Mouse (Mus musculus): ENCODE measurements at regions not wholly inside any gene's neighbourhood (a gene's known extent, or its start where the extent isn't known, plus 50 kb on each side); places are given as distances from the start of the nearest gene placed in this dataset.

DNA sequence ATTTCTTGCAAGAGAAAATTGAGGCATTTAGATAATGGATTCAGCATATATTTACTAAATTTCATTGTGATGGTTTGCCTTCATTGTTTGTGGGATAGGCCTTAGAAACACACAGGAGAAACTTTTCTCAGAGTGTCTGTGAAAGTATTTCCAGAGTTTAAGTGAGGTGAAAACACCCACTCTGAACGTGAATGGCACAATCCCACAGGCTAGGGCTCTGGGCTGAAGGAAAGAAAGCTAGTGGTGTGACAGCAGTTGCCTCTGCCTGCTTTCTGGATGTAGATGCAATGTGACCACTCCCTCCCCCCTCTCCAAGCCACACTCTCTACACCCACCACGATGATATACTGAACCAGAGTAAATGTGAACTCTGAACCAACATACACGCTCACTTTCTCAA lies 672.4 kb upstream of the Tbl1xr1 start:
- Histone ChIP-seq H3K9me3 (no peaks in the 10 kb centered on the region), H3K4me2 (no peak overlapping the region), H3K27me3 (no peaks in the 10 kb centered on the region), H3K9ac (no peak overlapping the region), H3K4me3 (no peak overlapping the region), H3K4me1 (replicated peaks) (no peaks in the 10 kb centered on the region), H3K36me3 (no peaks in the 10 kb centered on the region), H3K27ac (replicated peaks) (no peak overlapping the region)
- 71% methylated on average over 3 of the region's 3 CpGs for WGBS
- no peak for ATAC-seq (ENCODE audit: low FRiP score, low read depth)

DNA sequence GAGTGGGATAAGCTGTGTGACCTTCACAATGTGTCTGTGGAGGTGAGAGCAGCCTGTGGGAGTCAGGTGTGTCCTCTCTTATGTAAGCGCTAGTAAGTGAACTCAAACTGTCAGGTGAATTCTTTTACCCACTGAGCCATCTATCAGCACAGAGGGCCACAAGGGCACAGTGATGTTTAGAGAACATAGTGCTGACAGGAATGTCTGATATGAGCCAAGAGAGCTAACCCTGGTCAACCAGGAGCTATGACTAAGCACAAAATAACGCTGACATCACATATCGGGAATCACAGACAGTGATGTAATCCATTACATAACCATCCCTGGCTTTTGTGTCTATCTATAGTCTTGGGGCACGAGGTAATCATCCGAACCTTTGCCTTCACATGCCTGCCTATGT lies 669.4 kb upstream of the Tbl1xr1 start:
- no peaks in the 10 kb centered on the region for H3K36me3 ChIP-seq
- no peak overlapping the region for H3K4me2 ChIP-seq
- no peaks in the 10 kb centered on the region for H3K9me3 ChIP-seq
- H3K27ac ChIP-seq (replicated peaks), result no peak overlapping the region
- H3K9ac ChIP-seq, result no peak overlapping the region
- no peaks in the 10 kb centered on the region for H3K4me1 ChIP-seq (replicated peaks)
- H3K27me3 ChIP-seq, result no peaks in the 10 kb centered on the region
- no peak for ATAC-seq (ENCODE audit: low FRiP score, low read depth)
- no peak overlapping the region for H3K4me3 ChIP-seq
- WGBS, result 92% methylated on average over 5 of the region's 5 CpGs

DNA sequence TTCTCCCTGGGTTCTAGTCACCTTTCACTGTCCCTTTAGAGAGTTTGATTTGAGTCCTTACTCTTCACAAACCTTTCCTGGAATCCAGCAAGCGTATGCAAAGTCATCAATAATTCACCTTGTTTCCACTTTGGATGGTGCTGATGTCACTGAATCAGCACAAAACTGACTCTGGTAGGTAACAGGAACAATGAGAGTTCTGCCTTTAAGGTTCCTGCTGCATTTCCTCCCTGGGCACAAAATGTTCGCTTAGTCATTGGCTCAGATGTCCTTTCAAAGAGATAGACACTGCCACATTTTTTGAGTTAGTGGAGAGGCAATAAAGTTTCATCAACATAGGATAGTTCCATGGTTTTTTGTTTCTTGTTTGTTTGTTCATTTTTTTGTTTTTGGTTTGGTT lies 664.4 kb upstream of the Tbl1xr1 start:
- H3K9ac ChIP-seq, result no peak overlapping the region
- no peak overlapping the region for H3K4me2 ChIP-seq
- 94% methylated on average over 2 of the region's 2 CpGs for WGBS
- H3K4me1 ChIP-seq (replicated peaks), result no peaks in the 10 kb centered on the region
- H3K4me3 ChIP-seq, result no peak overlapping the region
- ATAC-seq (ENCODE audit: low FRiP score, low read depth), result no peak
- H3K27me3 ChIP-seq, result no peaks in the 10 kb centered on the region
- no peaks in the 10 kb centered on the region for H3K36me3 ChIP-seq
- H3K27ac ChIP-seq (replicated peaks), result no peak overlapping the region
- H3K9me3 ChIP-seq, result no peaks in the 10 kb centered on the region

DNA sequence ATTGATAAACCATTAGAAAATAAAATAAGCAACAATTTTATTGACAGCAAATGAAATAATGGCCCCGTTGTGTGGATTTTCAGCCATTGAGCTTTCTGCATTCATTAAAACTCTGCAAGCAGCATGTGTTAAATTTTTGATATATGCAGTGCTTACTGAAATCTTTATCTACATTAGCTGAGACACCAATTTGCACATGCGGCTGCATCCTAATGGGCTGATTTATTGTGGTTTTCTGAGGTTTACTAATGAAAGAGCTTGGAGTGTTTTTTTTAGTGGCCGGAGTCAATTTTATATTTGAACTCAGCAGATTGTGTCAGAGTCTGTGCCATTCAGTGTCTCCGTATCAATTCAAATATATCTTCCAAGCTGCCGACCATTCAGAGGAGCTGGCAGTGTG lies 653.3 kb upstream of the Tbl1xr1 start:
- Histone ChIP-seq H3K4me3 (no peak overlapping the region), H3K36me3 (no peaks in the 10 kb centered on the region), H3K4me2 (no peak overlapping the region), H3K9ac (no peak overlapping the region), H3K27me3 (no peaks in the 10 kb centered on the region), H3K9me3 (no peaks in the 10 kb centered on the region), H3K27ac (replicated peaks) (no peak overlapping the region), H3K4me1 (replicated peaks) (peaks cover 19% of the 10 kb centered on the region; the same call in 1 of the 2 replicates)
- no peak for ATAC-seq (ENCODE audit: low FRiP score, low read depth)
- 39% methylated on average over 5 of the region's 5 CpGs for WGBS

DNA sequence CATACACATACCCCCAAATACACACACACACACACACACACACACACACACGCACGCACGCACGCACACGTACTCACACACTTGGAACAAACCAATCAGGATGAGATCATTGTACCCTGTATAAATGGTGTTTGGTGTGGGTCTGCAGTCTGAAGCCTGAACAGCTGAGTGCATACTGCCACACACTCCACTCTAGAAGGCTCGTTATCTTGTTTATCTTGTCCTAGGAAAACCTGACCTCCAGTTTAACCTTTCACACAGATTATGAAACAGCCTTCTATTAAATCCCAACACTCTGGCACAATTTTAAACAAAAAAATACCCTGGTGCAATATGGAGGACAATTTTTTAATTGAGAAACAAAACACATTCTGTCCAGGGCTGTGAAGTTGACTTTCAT lies 649.9 kb upstream of the Tbl1xr1 start:
- H3K4me3 ChIP-seq, result no peak overlapping the region
- no peaks in the 10 kb centered on the region for H3K9me3 ChIP-seq
- H3K4me1 ChIP-seq (replicated peaks), result peaks cover 19% of the 10 kb centered on the region; the same call in 1 of the 2 replicates
- 88% methylated on average over 6 of the region's 6 CpGs for WGBS
- no peak overlapping the region for H3K27ac ChIP-seq (replicated peaks)
- no peak overlapping the region for H3K9ac ChIP-seq
- ATAC-seq (ENCODE audit: low FRiP score, low read depth), result no peak
- no peaks in the 10 kb centered on the region for H3K27me3 ChIP-seq
- H3K4me2 ChIP-seq, result no peak overlapping the region
- H3K36me3 ChIP-seq, result no peaks in the 10 kb centered on the region

DNA sequence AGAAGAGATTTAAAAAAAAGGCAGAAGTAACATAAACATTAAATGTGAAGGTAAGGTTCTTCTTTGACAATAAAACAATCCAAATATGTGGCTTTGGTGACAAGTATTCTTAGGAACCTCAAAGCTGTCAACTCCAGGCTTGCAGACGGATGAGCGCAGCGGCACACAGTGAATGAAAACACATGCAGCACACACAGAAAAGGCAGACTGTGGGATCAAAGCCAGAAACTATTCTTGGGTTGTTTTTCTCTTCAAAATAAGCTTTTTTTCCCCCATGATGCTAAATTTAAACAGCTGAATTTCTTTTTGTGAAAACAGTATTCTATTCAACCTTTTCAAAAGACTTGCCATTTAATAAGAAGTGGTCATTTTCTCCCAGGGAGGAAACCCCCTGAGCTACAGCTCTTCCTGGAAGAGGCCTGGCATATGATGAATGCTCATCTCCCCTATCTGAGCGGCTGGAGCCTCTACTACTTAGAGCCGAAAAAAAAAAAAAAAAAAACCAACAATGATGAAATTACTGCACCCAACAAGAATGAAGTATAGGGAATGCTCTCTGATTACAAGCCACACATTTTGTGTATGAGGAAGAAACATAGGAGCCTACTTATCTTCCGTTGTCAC lies 648.9 kb upstream of the Tbl1xr1 start:
- Histone ChIP-seq H3K4me3 (no peak overlapping the region), H3K4me2 (no peak overlapping the region), H3K9ac (no peak overlapping the region), H3K9me3 (no peaks in the 10 kb centered on the region), H3K27me3 (no peaks in the 10 kb centered on the region), H3K27ac (replicated peaks) (no peak overlapping the region), H3K36me3 (no peaks in the 10 kb centered on the region), H3K4me1 (replicated peaks) (peaks cover 19% of the 10 kb centered on the region; the same call in 1 of the 2 replicates)
- 47% methylated on average over 6 of the region's 6 CpGs for WGBS
- ATAC-seq (ENCODE audit: low FRiP score, low read depth), result no peak

DNA sequence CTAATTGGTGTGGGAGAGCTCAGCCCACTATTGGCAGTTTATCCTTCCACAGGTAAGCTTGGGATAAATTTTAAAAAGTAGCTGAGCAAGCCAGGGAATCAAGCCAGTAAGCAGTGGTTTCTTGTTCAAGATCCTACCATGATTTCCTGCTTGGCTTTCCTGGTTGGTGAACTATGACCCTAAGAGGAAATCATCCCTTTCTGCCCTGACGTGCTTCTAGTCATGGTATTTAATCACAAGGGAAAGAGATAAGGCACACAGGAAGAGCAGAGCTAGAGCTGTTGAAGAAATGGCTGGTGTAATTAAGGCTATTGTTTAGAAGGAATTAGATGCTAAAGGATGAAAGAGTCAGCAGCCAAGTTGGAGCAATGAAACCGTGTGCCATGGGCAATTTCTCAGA lies 648.3 kb upstream of the Tbl1xr1 start:
- ATAC-seq (ENCODE audit: low FRiP score, low read depth), result no peak

DNA sequence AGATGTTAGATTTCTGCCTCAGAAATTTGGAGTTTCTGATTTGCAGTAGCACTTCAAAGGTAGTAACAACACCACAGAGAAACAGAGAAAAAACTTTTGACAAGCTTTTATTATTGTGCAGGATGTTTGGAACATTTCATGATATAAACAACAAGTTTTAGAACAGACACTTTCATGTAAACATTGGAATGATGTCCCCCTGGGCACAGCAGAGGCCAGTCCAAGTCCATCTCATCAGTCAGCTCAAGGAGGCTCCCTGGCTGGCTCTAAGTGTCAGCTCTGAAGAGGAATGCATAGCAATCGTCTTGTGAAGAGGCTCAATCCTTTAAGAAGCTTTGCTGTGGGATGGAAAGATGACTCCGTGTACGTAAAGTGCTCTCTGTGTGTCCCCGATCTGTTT lies 612.2 kb upstream of the Tbl1xr1 start:
- Histone ChIP-seq H3K27me3 (no peaks in the 10 kb centered on the region), H3K9ac (no peak overlapping the region), H3K9me3 (no peaks in the 10 kb centered on the region), H3K4me1 (replicated peaks) (peaks cover 6% of the 10 kb centered on the region), H3K4me2 (no peak overlapping the region), H3K4me3 (no peak overlapping the region), H3K36me3 (no peaks in the 10 kb centered on the region), H3K27ac (replicated peaks) (no peak overlapping the region)
- 61% methylated on average over 4 of the region's 4 CpGs for WGBS
- no peak for ATAC-seq (ENCODE audit: low FRiP score, low read depth)

More for the DNA sequence above, 648.3 kb upstream of the Tbl1xr1 start:
- 40% methylated on average over 2 of the region's 2 CpGs for WGBS
- Histone ChIP-seq H3K4me1 (replicated peaks) (peaks cover 16% of the 10 kb centered on the region; the same call in 1 of the 2 replicates), H3K9ac (no peak overlapping the region), H3K36me3 (no peaks in the 10 kb centered on the region), H3K27me3 (no peaks in the 10 kb centered on the region), H3K4me3 (no peak overlapping the region), H3K4me2 (no peak overlapping the region), H3K27ac (replicated peaks) (no peak overlapping the region), H3K9me3 (no peaks in the 10 kb centered on the region)

DNA sequence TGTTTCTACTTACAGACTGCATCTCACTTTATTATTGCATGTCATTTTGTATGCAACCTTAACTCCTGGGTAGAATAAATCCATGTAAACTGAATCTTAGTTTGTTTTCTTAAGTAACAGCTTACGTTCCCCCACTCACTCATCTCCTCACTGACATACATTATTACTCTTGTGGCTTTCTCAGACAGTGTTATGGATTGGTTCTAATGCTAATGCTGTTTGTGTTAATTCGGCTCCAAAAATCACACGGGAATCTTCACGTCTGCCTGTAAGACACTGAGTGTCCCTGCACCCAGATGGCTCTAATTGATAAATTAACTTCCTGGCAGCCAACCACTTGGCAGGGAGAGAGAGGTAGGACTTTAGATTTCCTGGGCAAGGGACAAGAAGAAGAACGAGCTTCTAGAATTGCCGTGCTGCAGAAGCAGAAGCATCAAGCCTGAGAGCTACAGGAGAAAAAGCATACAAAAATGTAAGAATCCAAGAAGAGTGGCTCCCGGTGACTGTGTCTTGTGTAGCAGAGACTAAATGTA lies 610.3 kb upstream of the Tbl1xr1 start:
- Histone ChIP-seq H3K4me2 (peak overlapping the region; percentile 23; the same call in 1 of the 2 replicates), H3K4me1 (replicated peaks) (peaks cover 6% of the 10 kb centered on the region)
- 0 out of 2 replicates have a peak, but pooled peaks have one; percentile 8 for ATAC-seq (ENCODE audit: low FRiP score, low read depth)

DNA sequence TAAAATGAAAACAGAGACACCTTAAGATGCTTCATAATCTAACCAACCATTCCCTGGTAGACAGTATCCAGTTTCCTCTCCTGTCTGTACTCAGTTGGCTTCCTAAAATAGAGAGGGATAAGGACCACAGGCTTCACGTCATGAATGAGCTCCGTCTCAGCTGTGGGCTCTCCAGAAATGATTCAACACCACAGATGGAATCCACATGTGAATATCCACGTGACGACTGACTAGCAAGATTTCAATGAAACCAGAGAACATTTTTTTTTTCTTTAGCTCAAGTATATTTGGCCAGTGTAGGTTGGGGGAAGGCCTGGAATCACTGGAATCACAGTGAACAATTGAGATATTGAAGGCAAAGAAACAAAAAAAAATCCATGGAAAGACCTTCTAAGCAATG lies 599.1 kb upstream of the Tbl1xr1 start:
- peaks cover 10% of the 10 kb centered on the region; the same call in 1 of the 2 replicates for H3K4me1 ChIP-seq (replicated peaks)
- no peak overlapping the region for H3K9ac ChIP-seq
- 92% methylated on average over 4 of the region's 4 CpGs for WGBS
- H3K27ac ChIP-seq (replicated peaks), result no peak overlapping the region
- no peaks in the 10 kb centered on the region for H3K9me3 ChIP-seq
- H3K27me3 ChIP-seq, result no peaks in the 10 kb centered on the region
- H3K36me3 ChIP-seq, result no peaks in the 10 kb centered on the region
- H3K4me3 ChIP-seq, result no peak overlapping the region
- no peak for ATAC-seq (ENCODE audit: low FRiP score, low read depth)
- H3K4me2 ChIP-seq, result no peak overlapping the region

More for the DNA sequence above, 610.3 kb upstream of the Tbl1xr1 start:
- Histone ChIP-seq H3K9ac (no peak overlapping the region), H3K4me3 (no peak overlapping the region), H3K36me3 (no peaks in the 10 kb centered on the region), H3K9me3 (no peaks in the 10 kb centered on the region), H3K27ac (replicated peaks) (no peak overlapping the region), H3K27me3 (no peaks in the 10 kb centered on the region)
- WGBS, result 33% methylated on average over 7 of the region's 7 CpGs

DNA sequence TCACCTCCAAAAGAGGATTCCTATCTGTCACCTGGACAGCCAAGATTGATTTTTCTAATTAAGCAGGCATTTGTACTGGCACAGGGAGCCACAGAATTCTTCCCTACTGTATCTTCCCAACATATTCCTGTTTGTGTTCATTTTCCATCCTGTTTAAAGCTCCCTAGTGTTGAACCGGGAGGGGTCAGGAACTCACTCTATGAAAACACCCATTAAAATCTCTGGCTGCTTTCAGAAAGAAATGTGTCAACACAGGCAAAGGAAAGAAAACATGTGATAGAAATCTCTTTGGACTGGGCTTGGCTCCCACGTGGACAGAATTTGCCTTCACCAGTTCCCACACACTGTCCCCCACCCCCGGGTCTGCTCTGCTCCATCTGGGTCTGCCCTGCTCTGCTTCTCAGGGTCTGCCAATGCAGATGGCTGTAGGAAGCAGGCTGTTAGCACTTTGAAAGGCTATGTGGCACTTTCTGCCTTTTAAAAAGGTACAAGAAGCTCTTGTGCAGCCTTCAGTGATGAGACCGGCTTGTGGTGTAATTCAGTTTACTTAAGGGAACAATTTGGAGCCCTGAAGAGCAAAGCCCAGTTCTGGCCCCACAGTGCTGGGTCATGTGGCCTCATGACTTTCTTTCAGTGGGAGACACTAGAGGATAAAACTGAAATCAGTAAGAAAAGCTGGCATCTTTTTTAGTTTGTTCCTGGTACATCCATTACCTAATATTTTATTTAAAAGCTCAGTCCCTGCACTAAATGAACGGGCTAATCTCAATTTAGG lies 597.2 kb upstream of the Tbl1xr1 start:
- H3K4me3 ChIP-seq, result no peak overlapping the region
- 39% methylated on average over 5 of the region's 5 CpGs for WGBS
- no peak overlapping the region for H3K9ac ChIP-seq
- peak overlapping the region; percentile 43; the same call in 1 of the 2 replicates for H3K27ac ChIP-seq (replicated peaks)
- H3K4me2 ChIP-seq, result no peak overlapping the region
- peak; percentile 79; the same call in 1 of the 2 replicates for ATAC-seq (ENCODE audit: low FRiP score, low read depth)
- no peaks in the 10 kb centered on the region for H3K36me3 ChIP-seq
- no peaks in the 10 kb centered on the region for H3K27me3 ChIP-seq
- peaks cover 10% of the 10 kb centered on the region; the same call in 1 of the 2 replicates for H3K4me1 ChIP-seq (replicated peaks)
- no peaks in the 10 kb centered on the region for H3K9me3 ChIP-seq

DNA sequence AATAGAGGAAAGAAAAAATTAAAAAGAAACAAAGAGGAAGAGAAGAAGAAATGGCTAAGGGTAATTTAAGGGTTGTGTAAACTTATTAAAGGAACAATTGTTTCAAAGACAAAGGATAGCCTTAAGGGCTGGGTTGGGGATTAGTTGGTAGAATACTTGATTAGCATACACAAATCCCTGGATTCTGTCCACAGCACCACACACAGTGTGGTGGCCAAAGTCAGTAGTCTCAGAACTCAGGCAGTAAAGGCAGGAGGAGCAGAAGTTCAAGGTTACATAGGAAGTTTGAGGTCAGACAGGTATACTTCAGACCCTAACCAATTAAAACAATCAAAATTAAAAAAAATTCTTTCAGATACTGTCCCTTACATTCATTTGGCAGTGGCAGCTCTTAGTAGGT lies 596.6 kb upstream of the Tbl1xr1 start:
- Histone ChIP-seq H3K4me1 (replicated peaks) (peaks cover 10% of the 10 kb centered on the region; the same call in 1 of the 2 replicates), H3K9me3 (no peaks in the 10 kb centered on the region), H3K36me3 (no peaks in the 10 kb centered on the region), H3K4me2 (no peak overlapping the region), H3K9ac (no peak overlapping the region), H3K4me3 (no peak overlapping the region), H3K27me3 (no peaks in the 10 kb centered on the region), H3K27ac (replicated peaks) (no peak overlapping the region)
- ATAC-seq (ENCODE audit: low FRiP score, low read depth), result no peak

All from hindbrain, embryonic 15.5 days (tissue).